In genomic region chr10:18634405-18634985, GRCm38 (mm10) we compare ENCODE assay signal across 16 mouse cellular contexts.
A peak's percentile ranks its signal among the peaks of the same experiment; 100 is the strongest.
DNase-seq lines count a peak whose midpoint lies in the region; ATAC-seq lines count a peak whose summit lies in the region.
"Had no signal": no experiment of that assay in that cellular context is flagged by ENCODE, and none has a peak within 500 bp of the region (broad histone marks: within the 10 kb centered on the region; RNA-seq: fewer than 3 reads in every experiment).

No protein-coding gene starts in this region.

- no peak overlapping the region for H3K4me2 ChIP-seq in hindbrain, embryonic 16.5 days (ENCODE audit: low read length)
- H3K4me2 ChIP-seq: forebrain, embryonic 15.5 days; heart, embryonic 12.5 days had no signal

- peak; percentile 34; the same call in 1 of the 2 replicates for ATAC-seq in hindbrain, embryonic 16.5 days
- ATAC-seq: forebrain, embryonic 15.5 days had no signal

- no peak for DNase-seq in hindbrain, embryonic 10.5 days (ENCODE audit: low spot score)
- peak; percentile 87 for DNase-seq in ZHBTc4 (ENCODE audit: low read depth, low spot score)
- peak; percentile 50 for DNase-seq in cerebellum, adult 11-12 months
- DNase-seq in cerebellum, postnatal 36 days = peak; percentile 22 to 28
- no peak for DNase-seq in thymus, postnatal 0 days (ENCODE audit: low spot score)
- no peak for DNase-seq in embryo, embryonic 11 days
- DNase-seq: B cell, adult 2 months; heart, postnatal 36 days; left cerebral cortex, postnatal 4 days; lung, adult 18-20 months; thymus, postnatal 36 days had no signal

- no peak overlapping the region for H3K4me3 ChIP-seq in hindbrain, embryonic 16.5 days (ENCODE audit: low read length)
- H3K4me3 ChIP-seq in hindbrain, embryonic 10.5 days = no peak overlapping the region
- H3K4me3 ChIP-seq: erythroblast, embryonic 14.5 days; forebrain, embryonic 15.5 days; heart, embryonic 12.5 days had no signal

- peaks cover 12% of the 10 kb centered on the region; the same call in 1 of the 2 replicates for H3K36me3 ChIP-seq in hindbrain, embryonic 16.5 days (ENCODE audit: control insufficient read depth, insufficient read depth, low read length)
- no peaks in the 10 kb centered on the region for H3K36me3 ChIP-seq in hindbrain, embryonic 10.5 days
- H3K36me3 ChIP-seq: heart, embryonic 12.5 days had no signal

- H3K9me3 ChIP-seq in hindbrain, embryonic 16.5 days (ENCODE audit: control insufficient read depth, low read length) = no peaks in the 10 kb centered on the region
- H3K9me3 ChIP-seq in hindbrain, embryonic 10.5 days = no peaks in the 10 kb centered on the region
- H3K9me3 ChIP-seq: forebrain, embryonic 15.5 days; heart, embryonic 12.5 days had no signal

- H3K27me3 ChIP-seq in hindbrain, embryonic 16.5 days (replicated peaks; ENCODE audit: control insufficient read depth, insufficient read depth, low read length) = no peaks in the 10 kb centered on the region
- H3K27me3 ChIP-seq in hindbrain, embryonic 10.5 days (ENCODE audit: insufficient read depth, poor library complexity, severe bottlenecking) = no peaks in the 10 kb centered on the region
- H3K27me3 ChIP-seq: forebrain, embryonic 15.5 days; heart, embryonic 12.5 days had no signal

- H3K4me1 ChIP-seq in hindbrain, embryonic 16.5 days (ENCODE audit: control insufficient read depth, insufficient read depth, low read depth, low read length) = no peaks in the 10 kb centered on the region
- H3K4me1 ChIP-seq in hindbrain, embryonic 10.5 days (replicated peaks) = no peaks in the 10 kb centered on the region
- H3K4me1 ChIP-seq: forebrain, embryonic 15.5 days; heart, embryonic 12.5 days had no signal

- no peak overlapping the region for H3K27ac ChIP-seq in hindbrain, embryonic 16.5 days (ENCODE audit: low read depth, low read length)
- H3K27ac ChIP-seq in hindbrain, embryonic 10.5 days = no peak overlapping the region
- H3K27ac ChIP-seq: forebrain, embryonic 15.5 days; stomach, postnatal 0 days had no signal

- H3K9ac ChIP-seq in hindbrain, embryonic 16.5 days (ENCODE audit: low read depth, low read length) = no peak overlapping the region
- H3K9ac ChIP-seq: forebrain, embryonic 15.5 days; heart, embryonic 12.5 days had no signal

- 74% methylated on average over 7 of the region's 7 CpGs for WGBS in hindbrain, embryonic 16.5 days
- WGBS in hindbrain, embryonic 10.5 days = 89% methylated on average over 7 of the region's 7 CpGs

Comparison
In these comparisons a context has a peak if more than half of its experiments do, and no peak if none do; other contexts are left out.
1. DNase-seq: peak in ZHBTc4 (single experiment), cerebellum, adult 11-12 months (single experiment) and cerebellum, postnatal 36 days (2 of 2); none in hindbrain, embryonic 10.5 days (single experiment), thymus, postnatal 0 days (single experiment) and embryo, embryonic 11 days (single experiment).